Comparison of ENCODE assay signal across 11 mouse cellular contexts in genomic region chr3:57972469-57973245, GRCm38 (mm10).
DNase-seq lines count a peak whose midpoint lies in the region; ATAC-seq and TF ChIP-seq lines count a peak whose summit lies in the region.
"Had no signal": no experiment of that assay in that cellular context is flagged by ENCODE, and none has a peak within 500 bp of the region (broad histone marks: within the 10 kb centered on the region; RNA-seq: fewer than 3 reads in every experiment).

No protein-coding gene starts in this region.

- 40% methylated on average over 6 of the region's 6 CpGs for WGBS in embryonic facial prominence, embryonic 12.5 days
- WGBS in hindbrain, embryonic 13.5 days = 22% methylated on average over 6 of the region's 6 CpGs
- WGBS in midbrain, embryonic 15.5 days = 40% methylated on average over 6 of the region's 6 CpGs
- 69% methylated on average over 6 of the region's 6 CpGs for WGBS in liver, postnatal 0 days (ENCODE audit: insufficient replicate concordance)

- H3K9me3 ChIP-seq in embryonic facial prominence, embryonic 12.5 days = no peaks in the 10 kb centered on the region
- no peaks in the 10 kb centered on the region for H3K9me3 ChIP-seq in hindbrain, embryonic 13.5 days
- H3K9me3 ChIP-seq in midbrain, embryonic 15.5 days = no peaks in the 10 kb centered on the region
- no peaks in the 10 kb centered on the region for H3K9me3 ChIP-seq in liver, postnatal 0 days (ENCODE audit: low read length)

- peak overlapping the region; percentile 41; the same call in 1 of the 2 replicates for H3K27ac ChIP-seq in embryonic facial prominence, embryonic 12.5 days
- H3K27ac ChIP-seq in hindbrain, embryonic 13.5 days = no peak overlapping the region; the same call in 1 of the 2 replicates
- H3K27ac ChIP-seq in midbrain, embryonic 15.5 days = no peak overlapping the region
- H3K27ac ChIP-seq in liver, postnatal 0 days (ENCODE audit: low read depth) = no peak overlapping the region

- peak; percentile 23 for DNase-seq in kidney, postnatal 10 days
- no peak for DNase-seq in kidney, adult 11 months
- no peak for DNase-seq in liver, postnatal 0 days
- no peak for DNase-seq in adrenal gland, adult (ENCODE audit: inconsistent age in 2 of 2, low spot score in 1 of 2)
- DNase-seq in urinary bladder, postnatal 25 days (ENCODE audit: low spot score) = no peak
- DNase-seq: adrenal gland, adult 2 months; cerebellum, adult 8-10 months; thymus, adult 2 months had no signal

- H3K4me3 ChIP-seq in embryonic facial prominence, embryonic 12.5 days = no peak overlapping the region
- H3K4me3 ChIP-seq in hindbrain, embryonic 13.5 days = no peak overlapping the region
- no peak overlapping the region for H3K4me3 ChIP-seq in midbrain, embryonic 15.5 days
- no peak overlapping the region for H3K4me3 ChIP-seq in liver, postnatal 0 days (ENCODE audit: low read depth, low read length)

- H3K36me3 ChIP-seq in embryonic facial prominence, embryonic 12.5 days = no peaks in the 10 kb centered on the region
- H3K36me3 ChIP-seq in hindbrain, embryonic 13.5 days = no peaks in the 10 kb centered on the region
- no peaks in the 10 kb centered on the region for H3K36me3 ChIP-seq in midbrain, embryonic 15.5 days (replicated peaks)
- H3K36me3 ChIP-seq in liver, postnatal 0 days (replicated peaks; ENCODE audit: insufficient read depth, low read length) = no peaks in the 10 kb centered on the region

- H3K27me3 ChIP-seq in embryonic facial prominence, embryonic 12.5 days = no peaks in the 10 kb centered on the region
- H3K27me3 ChIP-seq in hindbrain, embryonic 13.5 days = no peaks in the 10 kb centered on the region
- H3K27me3 ChIP-seq in midbrain, embryonic 15.5 days (replicated peaks) = no peaks in the 10 kb centered on the region
- no peaks in the 10 kb centered on the region for H3K27me3 ChIP-seq in liver, postnatal 0 days (ENCODE audit: insufficient read depth, low read length)

- TF ChIP-seq CTCF in liver, postnatal 0 days (IDR thresholded peaks at IDR 0.05; ENCODE audit: low read depth) = no peak

- ATAC-seq in embryonic facial prominence, embryonic 12.5 days (ENCODE audit: insufficient number of reproducible peaks, insufficient read depth, low FRiP score, low TSS enrichment) = no peak
- ATAC-seq in hindbrain, embryonic 13.5 days (ENCODE audit: low FRiP score) = peak; percentile 88
- ATAC-seq in midbrain, embryonic 15.5 days (replicated peaks) = peak; percentile 65; the same call in 1 of the 2 replicates
- ATAC-seq in liver, postnatal 0 days = no peak

- TF ChIP-seq EP300 in liver, postnatal 0 days (IDR thresholded peaks at IDR 0.05; ENCODE audit: low read depth) = no peak

- peaks cover 23% of the 10 kb centered on the region; the same call in 1 of the 2 replicates for H3K4me1 ChIP-seq in embryonic facial prominence, embryonic 12.5 days
- peaks cover 11% of the 10 kb centered on the region; the same call in 1 of the 2 replicates for H3K4me1 ChIP-seq in hindbrain, embryonic 13.5 days (replicated peaks)
- no peaks in the 10 kb centered on the region for H3K4me1 ChIP-seq in midbrain, embryonic 15.5 days
- H3K4me1 ChIP-seq in liver, postnatal 0 days (ENCODE audit: insufficient read depth) = no peaks in the 10 kb centered on the region

- H3K4me2 ChIP-seq in embryonic facial prominence, embryonic 12.5 days (replicated peaks) = no peak overlapping the region
- no peak overlapping the region for H3K4me2 ChIP-seq in hindbrain, embryonic 13.5 days
- H3K4me2 ChIP-seq in midbrain, embryonic 15.5 days = no peak overlapping the region
- no peak overlapping the region for H3K4me2 ChIP-seq in liver, postnatal 0 days (ENCODE audit: low read depth, low read length)

- H3K9ac ChIP-seq in embryonic facial prominence, embryonic 12.5 days = no peak overlapping the region
- H3K9ac ChIP-seq in hindbrain, embryonic 13.5 days = no peak overlapping the region
- H3K9ac ChIP-seq in midbrain, embryonic 15.5 days = no peak overlapping the region
- H3K9ac ChIP-seq in liver, postnatal 0 days (replicated peaks) = no peak overlapping the region

Comparison
In these comparisons a context has a peak if more than half of its experiments do, and no peak if none do; other contexts are left out.
1. ATAC-seq: peak in hindbrain, embryonic 13.5 days (single experiment) and midbrain, embryonic 15.5 days (single experiment); none in embryonic facial prominence, embryonic 12.5 days (single experiment) and liver, postnatal 0 days (single experiment).